Mouse (Mus musculus) adrenal gland, postnatal 36 days (tissue): Measurements from ENCODE around the gene Zfp329. TPM values are rescaled to one million over a fixed set of nuclear protein-coding genes. Genes with fewer than 3 reads are reported as not detected.

Source experiments
- total RNA-seq, 2 experiments: library from RNA; stranded (reverse); gene quantifications; 2 replicates each; pipeline ENCODE4 v1.2.3; 2021

Gene Zfp329
- total RNA-seq, 2 experiments from 2014 or later: 10.5 to 11.0 TPM

Other genes with a start within 250 kb of the Zfp329 start
- under 1 TPM; 0.03 to 0.07 TPM for gene Vmn2r53, start 210.1 kb downstream of the Zfp329 start, total RNA-seq
- not detected for gene Vmn2r54, start 178.5 kb downstream of the Zfp329 start, total RNA-seq
- not detected for gene Vmn2r55, start 133.9 kb downstream of the Zfp329 start, total RNA-seq
- not detected for gene Vmn2r56, start 83.9 kb downstream of the Zfp329 start, total RNA-seq
- 1 to 10 TPM; 2.3 to 4.3 TPM for gene Zscan18, start 15.2 kb downstream of the Zfp329 start, total RNA-seq
- 10 to 100 TPM; 22.2 to 24.0 TPM for gene Zfp110, start 15.9 kb upstream of the Zfp329 start, total RNA-seq
- 1 to 10 TPM; 3.2 to 3.4 TPM for gene Zfp128, start 62.3 kb upstream of the Zfp329 start, total RNA-seq
- gene Zscan22, start 79.0 kb upstream of the Zfp329 start, total RNA-seq: 10 to 100 TPM; 10.7 to 13.6 TPM
- 100 to 1,000 TPM; 919 to 976 TPM for gene Rps5, start 103.4 kb upstream of the Zfp329 start, total RNA-seq
- gene Rnf225, start 108.6 kb upstream of the Zfp329 start, total RNA-seq: under 1 TPM; 0.20 to 0.63 TPM
- gene Zfp324, start 147.0 kb upstream of the Zfp329 start, total RNA-seq: 1 to 10 TPM; 9.3 to 9.5 TPM
- 1 to 10 TPM; 5.9 to 7.6 TPM for gene Zfp446, start 159.0 kb upstream of the Zfp329 start, total RNA-seq
- gene Slc27a5, start 179.3 kb upstream of the Zfp329 start, total RNA-seq: under 1 TPM in 1 of 2 experiments, not detected in 1; 0.20 TPM
- 100 to 1,000 TPM; 221 to 229 TPM for gene Trim28, start 180.3 kb upstream of the Zfp329 start, total RNA-seq
- gene Zbtb45, start 191.2 kb upstream of the Zfp329 start, total RNA-seq: 10 to 100 TPM; 11.7 to 13.6 TPM
- 100 to 1,000 TPM; 178 to 225 TPM for gene Chmp2a, start 215.9 kb upstream of the Zfp329 start, total RNA-seq
- 100 to 1,000 TPM; 173 to 178 TPM for gene Ube2m, start 219.4 kb upstream of the Zfp329 start, total RNA-seq
- 1 to 10 TPM; 1.8 to 2.9 TPM for gene Mzf1, start 235.9 kb upstream of the Zfp329 start, total RNA-seq